Mouse (Mus musculus): ENCODE data around the gene Ing4. TPM values are rescaled to one million over a fixed set of nuclear protein-coding genes. Genes with fewer than 3 reads are reported as not detected.
A peak's percentile ranks its signal among the peaks of the same experiment; 100 is the strongest.

Gene Ing4
- polyA plus RNA-seq, 1 experiment from 2014 or later = 141 TPM

GRCm38 (mm10) chr6:125092372-125092771 lies 52.8 kb downstream of the Ing4 start:
- Histone ChIP-seq H3K9ac (ENCODE audit: low read depth, low read length) (no peak overlapping the region), H3K4me2 (ENCODE audit: low read length) (no peak overlapping the region), H3K4me1 (ENCODE audit: control insufficient read depth, insufficient read depth, low read length) (peaks cover 26% of the 10 kb centered on the region), H3K9me3 (replicated peaks; ENCODE audit: control insufficient read depth, low read length, poor library complexity, severe bottlenecking) (no peaks in the 10 kb centered on the region), H3K27ac (ENCODE audit: low read length) (no peak overlapping the region), H3K4me3 (ENCODE audit: low read depth, low read length) (no peak overlapping the region), H3K27me3 (ENCODE audit: control insufficient read depth, insufficient read depth, low read depth, low read length) (no peaks in the 10 kb centered on the region), H3K36me3 (ENCODE audit: control insufficient read depth, insufficient read depth, low read length) (no peaks in the 10 kb centered on the region)
- ATAC-seq = no peak
- 91% methylated on average over 5 of the region's 5 CpGs for WGBS

- whole genome bisulfite sequencing = 65% methylated on average over 3 of the region's 3 CpGs
Measured at GRCm38 (mm10) chr6:125094843-125095242, 55.3 kb downstream of the Ing4 start.

GRCm38 (mm10) chr6:125095391-125096278 lies 56.1 kb downstream of the Ing4 start, which contains the start of gene Chd4:
Chd4 (plus strand) TSS chr6:125095981.
- WGBS = under 1% methylated on average over 41 of the region's 45 CpGs
- Histone ChIP-seq H3K4me3 (ENCODE audit: low read depth, low read length) (peak within 1 kb of the TSS; percentile 94), H3K27me3 (ENCODE audit: control insufficient read depth, insufficient read depth, low read depth, low read length) (no peaks in the 10 kb centered on the region), H3K36me3 (ENCODE audit: control insufficient read depth, insufficient read depth, low read length) (peaks cover 3% of the 10 kb centered on the region; the same call in 1 of the 2 replicates), H3K27ac (ENCODE audit: low read length) (peak within 1 kb of the TSS; percentile 92), H3K9me3 (replicated peaks; ENCODE audit: control insufficient read depth, low read length, poor library complexity, severe bottlenecking) (no peaks in the 10 kb centered on the region), H3K4me2 (ENCODE audit: low read length) (peak within 1 kb of the TSS; percentile 70), H3K9ac (ENCODE audit: low read depth, low read length) (peak within 1 kb of the TSS; percentile 73), H3K4me1 (ENCODE audit: control insufficient read depth, insufficient read depth, low read length) (peaks cover 30% of the 10 kb centered on the region)
- peak; percentile 78 for ATAC-seq

More at GRCm38 (mm10) chr6:125094843-125095242, 55.3 kb downstream of the Ing4 start:
- Histone ChIP-seq H3K27me3 (ENCODE audit: control insufficient read depth, insufficient read depth, low read depth, low read length) (no peaks in the 10 kb centered on the region), H3K4me1 (ENCODE audit: control insufficient read depth, insufficient read depth, low read length) (peaks cover 36% of the 10 kb centered on the region), H3K36me3 (ENCODE audit: control insufficient read depth, insufficient read depth, low read length) (no peaks in the 10 kb centered on the region), H3K9ac (ENCODE audit: low read depth, low read length) (no peak overlapping the region), H3K4me3 (ENCODE audit: low read depth, low read length) (no peak overlapping the region), H3K4me2 (ENCODE audit: low read length) (no peak overlapping the region), H3K9me3 (replicated peaks; ENCODE audit: control insufficient read depth, low read length, poor library complexity, severe bottlenecking) (no peaks in the 10 kb centered on the region), H3K27ac (ENCODE audit: low read length) (peak overlapping the region; percentile 92)
- no peak for ATAC-seq

GRCm38 (mm10) chr6:125096279-125096596 lies 56.7 kb downstream of the Ing4 start:
- ATAC-seq = no peak
- H3K36me3 ChIP-seq (ENCODE audit: control insufficient read depth, insufficient read depth, low read length) = peaks cover 4% of the 10 kb centered on the region; the same call in 1 of the 2 replicates

GRCm38 (mm10) chr6:125096597-125097345 lies 57.2 kb downstream of the Ing4 start:
- under 1% methylated on average over 30 of the region's 44 CpGs for WGBS
- Histone ChIP-seq H3K27me3 (ENCODE audit: control insufficient read depth, insufficient read depth, low read depth, low read length) (no peaks in the 10 kb centered on the region), H3K9ac (ENCODE audit: low read depth, low read length) (peak overlapping the region; percentile 73), H3K4me3 (ENCODE audit: low read depth, low read length) (peak overlapping the region; percentile 94), H3K36me3 (ENCODE audit: control insufficient read depth, insufficient read depth, low read length) (peaks cover 9% of the 10 kb centered on the region), H3K9me3 (replicated peaks; ENCODE audit: control insufficient read depth, low read length, poor library complexity, severe bottlenecking) (no peaks in the 10 kb centered on the region), H3K4me2 (ENCODE audit: low read length) (peak overlapping the region; percentile 70), H3K4me1 (ENCODE audit: control insufficient read depth, insufficient read depth, low read length) (peaks cover 29% of the 10 kb centered on the region), H3K27ac (ENCODE audit: low read length) (peak overlapping the region; percentile 92)
- peak; percentile 57 for ATAC-seq

More at GRCm38 (mm10) chr6:125096279-125096596, 56.7 kb downstream of the Ing4 start:
- H3K9me3 ChIP-seq (replicated peaks; ENCODE audit: control insufficient read depth, low read length, poor library complexity, severe bottlenecking) = no peaks in the 10 kb centered on the region
- peak overlapping the region; percentile 94 for H3K4me3 ChIP-seq (ENCODE audit: low read depth, low read length)
- WGBS = under 1% methylated on average over 30 of the region's 32 CpGs
- peak overlapping the region; percentile 92 for H3K27ac ChIP-seq (ENCODE audit: low read length)
- peak overlapping the region; percentile 70 for H3K4me2 ChIP-seq (ENCODE audit: low read length)
- H3K4me1 ChIP-seq (ENCODE audit: control insufficient read depth, insufficient read depth, low read length) = peaks cover 29% of the 10 kb centered on the region
- H3K27me3 ChIP-seq (ENCODE audit: control insufficient read depth, insufficient read depth, low read depth, low read length) = no peaks in the 10 kb centered on the region
- peak overlapping the region; percentile 73 for H3K9ac ChIP-seq (ENCODE audit: low read depth, low read length)

- Histone ChIP-seq H3K9ac (ENCODE audit: low read depth, low read length) (peak overlapping the region; percentile 73), H3K27ac (ENCODE audit: low read length) (peak overlapping the region; percentile 92), H3K9me3 (replicated peaks; ENCODE audit: control insufficient read depth, low read length, poor library complexity, severe bottlenecking) (no peaks in the 10 kb centered on the region), H3K36me3 (ENCODE audit: control insufficient read depth, insufficient read depth, low read length) (peaks cover 14% of the 10 kb centered on the region), H3K4me2 (ENCODE audit: low read length) (peak overlapping the region; percentile 70), H3K4me1 (ENCODE audit: control insufficient read depth, insufficient read depth, low read length) (peaks cover 29% of the 10 kb centered on the region), H3K4me3 (ENCODE audit: low read depth, low read length) (peak overlapping the region; percentile 94), H3K27me3 (ENCODE audit: control insufficient read depth, insufficient read depth, low read depth, low read length) (no peaks in the 10 kb centered on the region)
- WGBS = under 1% methylated on average over 12 of the region's 12 CpGs
- ATAC-seq = peak; percentile 18
Measured at GRCm38 (mm10) chr6:125097346-125097689, 57.8 kb downstream of the Ing4 start.

- Histone ChIP-seq H3K4me2 (ENCODE audit: low read length) (peak overlapping the region; percentile 70), H3K9me3 (replicated peaks; ENCODE audit: control insufficient read depth, low read length, poor library complexity, severe bottlenecking) (no peaks in the 10 kb centered on the region), H3K4me3 (ENCODE audit: low read depth, low read length) (peak overlapping the region; percentile 94), H3K27me3 (ENCODE audit: control insufficient read depth, insufficient read depth, low read depth, low read length) (no peaks in the 10 kb centered on the region), H3K36me3 (ENCODE audit: control insufficient read depth, insufficient read depth, low read length) (peaks cover 20% of the 10 kb centered on the region), H3K9ac (ENCODE audit: low read depth, low read length) (peak overlapping the region; percentile 73), H3K27ac (ENCODE audit: low read length) (no peak overlapping the region; the same call in 1 of the 2 replicates), H3K4me1 (ENCODE audit: control insufficient read depth, insufficient read depth, low read length) (peaks cover 29% of the 10 kb centered on the region)
- 39% methylated on average over 8 of the region's 8 CpGs for WGBS
- no peak for ATAC-seq
Measured at GRCm38 (mm10) chr6:125097951-125098350, 58.4 kb downstream of the Ing4 start.

GRCm38 (mm10) chr6:125098513-125098912 lies 59.0 kb downstream of the Ing4 start:
- no peaks in the 10 kb centered on the region for H3K27me3 ChIP-seq (ENCODE audit: control insufficient read depth, insufficient read depth, low read depth, low read length)
- peak overlapping the region; percentile 4; the same call in 1 of the 2 replicates for H3K27ac ChIP-seq (ENCODE audit: low read length)
- H3K9ac ChIP-seq (ENCODE audit: low read depth, low read length) = peak overlapping the region; percentile 73
- H3K4me2 ChIP-seq (ENCODE audit: low read length) = peak overlapping the region; percentile 70
- no peak for ATAC-seq
- H3K36me3 ChIP-seq (ENCODE audit: control insufficient read depth, insufficient read depth, low read length) = peaks cover 22% of the 10 kb centered on the region
- WGBS = 53% methylated on average over 3 of the region's 3 CpGs
- H3K4me3 ChIP-seq (ENCODE audit: low read depth, low read length) = peak overlapping the region; percentile 94
- no peaks in the 10 kb centered on the region for H3K9me3 ChIP-seq (replicated peaks; ENCODE audit: control insufficient read depth, low read length, poor library complexity, severe bottlenecking)
- H3K4me1 ChIP-seq (ENCODE audit: control insufficient read depth, insufficient read depth, low read length) = peaks cover 29% of the 10 kb centered on the region
